Mouse (Mus musculus) splenic B cell, adult 2 months (primary cell): Measurements from ENCODE around the gene Galk2.
A peak's percentile ranks its signal among the peaks of the same experiment; 100 is the strongest.

Source experiments
- DNase-seq: peaks from one replicate; pipeline ENCODE4 v3.0.0-alpha.2; 2011; ENCODE audit warnings: low read depth, low spot score
- H3K27me3 ChIP-seq: 2 replicates; pipeline ENCODE4 v1.6.1; 2012; ENCODE audit warnings: mild to moderate bottlenecking, low read length, moderate library complexity, mixed read lengths; ENCODE audit not compliant: control insufficient read depth, poor library complexity, insufficient read depth, severe bottlenecking
- H3K36me3 ChIP-seq: 2 replicates; pipeline ENCODE4 v1.6.1; 2012; ENCODE audit warnings: mild to moderate bottlenecking, low read length, moderate library complexity, mixed read lengths; ENCODE audit not compliant: control insufficient read depth, poor library complexity, insufficient read depth, severe bottlenecking

Gene Galk2

DNA sequence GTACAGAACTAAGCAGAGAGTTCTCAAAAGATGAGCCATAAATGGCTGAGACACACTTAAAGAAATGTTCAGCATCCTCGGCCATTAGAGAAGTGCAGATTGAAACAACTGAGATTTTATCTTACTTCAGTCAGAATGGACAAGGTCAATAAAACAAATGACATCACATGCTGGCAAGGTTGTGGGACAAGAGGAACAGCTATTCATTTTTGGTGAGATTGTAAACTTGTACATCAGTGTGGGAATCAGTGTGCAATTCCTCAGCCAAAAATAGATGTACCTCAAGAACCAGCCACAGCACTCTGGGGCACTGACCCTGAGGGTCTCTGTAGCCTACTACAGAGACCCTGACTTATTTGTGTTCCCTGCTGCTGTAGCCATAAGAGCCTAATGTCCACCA is 84.4 kb downstream of the Galk2 start:
- Histone ChIP-seq H3K27me3 (no peaks in the 10 kb centered on the region), H3K36me3 (no peaks in the 10 kb centered on the region)
- no peak for DNase-seq

DNA sequence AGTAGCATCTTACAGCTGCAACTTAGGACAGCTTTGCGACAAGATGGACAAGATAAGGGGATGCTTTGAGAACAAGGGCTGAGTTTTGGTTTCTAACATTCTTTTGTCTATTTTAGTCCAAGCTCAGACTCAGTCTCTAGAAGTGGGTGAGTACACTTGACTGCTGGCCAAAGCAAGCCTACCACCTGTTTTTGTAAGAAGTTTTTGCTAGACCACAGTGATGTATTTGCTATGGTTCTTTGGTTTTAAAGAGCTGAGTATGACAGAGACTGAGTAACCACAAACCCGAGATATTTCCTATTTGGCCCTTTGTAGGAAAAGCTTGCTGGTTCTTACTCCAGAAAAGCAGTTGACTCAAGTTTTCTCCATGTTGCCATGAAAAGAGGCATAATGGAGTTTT is 89.3 kb downstream of the Galk2 start:
- no peak for DNase-seq
- H3K36me3 ChIP-seq: peaks cover 5% of the 10 kb centered on the region; the same call in 1 of the 2 replicates
- H3K27me3 ChIP-seq: no peaks in the 10 kb centered on the region

DNA sequence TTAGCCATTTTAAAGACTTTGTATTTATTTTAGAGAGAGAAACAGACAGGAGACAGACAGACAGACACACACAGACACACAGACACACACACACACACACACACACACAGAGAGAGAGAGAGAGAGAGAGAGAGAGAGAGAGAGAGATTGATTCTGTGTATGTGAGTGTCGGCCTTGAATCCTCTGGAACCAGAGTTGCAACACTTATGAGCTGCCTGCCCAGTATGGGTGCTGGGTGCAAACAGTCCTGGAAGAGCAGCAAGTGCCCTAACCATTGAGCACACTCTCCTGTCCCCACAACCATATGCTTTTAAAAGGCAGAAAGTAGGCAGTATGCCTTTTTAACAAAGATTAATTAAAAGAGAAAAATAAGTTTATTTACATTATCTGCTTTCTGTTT is 109.9 kb downstream of the Galk2 start:
- Histone ChIP-seq H3K36me3 (no peaks in the 10 kb centered on the region), H3K27me3 (no peaks in the 10 kb centered on the region)
- DNase-seq: no peak

- no peak for DNase-seq
- Histone ChIP-seq H3K27me3 (no peaks in the 10 kb centered on the region), H3K36me3 (0 out of 2 replicates have a peak, but pooled peaks cover 3% of the 10 kb centered on the region)
Observed at GRCm38 (mm10) chr2:125973207-125973606, 114.3 kb downstream of the Galk2 start.

- Histone ChIP-seq H3K36me3 (peaks cover 5% of the 10 kb centered on the region; the same call in 1 of the 2 replicates), H3K27me3 (no peaks in the 10 kb centered on the region)
- no peak for DNase-seq
Observed at GRCm38 (mm10) chr2:125975206-125975605, 116.3 kb downstream of the Galk2 start.

- peaks cover 5% of the 10 kb centered on the region; the same call in 1 of the 2 replicates for H3K36me3 ChIP-seq
- DNase-seq: no peak
- H3K27me3 ChIP-seq: no peaks in the 10 kb centered on the region
Observed at GRCm38 (mm10) chr2:125975808-125976345, 117.0 kb downstream of the Galk2 start.

- no peaks in the 10 kb centered on the region for H3K36me3 ChIP-seq
- DNase-seq: no peak
Observed at GRCm38 (mm10) chr2:126002291-126002690, 143.4 kb downstream of the Galk2 start.

DNA sequence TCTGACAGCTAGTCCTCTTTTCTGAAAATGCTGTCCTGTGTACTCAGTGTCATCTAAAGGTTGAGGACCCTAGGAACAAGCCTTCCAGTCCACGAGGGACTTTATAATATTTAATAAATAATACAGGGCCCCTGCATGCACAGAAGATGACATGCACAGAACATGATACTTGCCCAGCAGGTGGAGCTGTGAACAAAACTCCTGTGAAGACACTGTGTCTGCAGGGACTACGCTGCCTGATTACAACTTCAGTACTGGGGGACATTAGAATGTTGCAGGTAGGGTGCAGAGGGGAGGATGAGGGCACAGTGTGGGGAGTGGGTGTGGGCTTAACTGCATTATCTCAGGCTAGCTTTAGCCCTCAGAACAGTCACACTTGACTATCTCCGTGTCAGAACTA is 147.2 kb downstream of the Galk2 start:
- Histone ChIP-seq H3K27me3 (no peaks in the 10 kb centered on the region), H3K36me3 (no peaks in the 10 kb centered on the region)
- peak; percentile 47 for DNase-seq

More at GRCm38 (mm10) chr2:126002291-126002690, 143.4 kb downstream of the Galk2 start:
- H3K27me3 ChIP-seq: no peaks in the 10 kb centered on the region

- Histone ChIP-seq H3K27me3 (no peaks in the 10 kb centered on the region), H3K36me3 (no peaks in the 10 kb centered on the region)
- DNase-seq: no peak
Observed at GRCm38 (mm10) chr2:126006742-126007141, 147.8 kb downstream of the Galk2 start.

DNA sequence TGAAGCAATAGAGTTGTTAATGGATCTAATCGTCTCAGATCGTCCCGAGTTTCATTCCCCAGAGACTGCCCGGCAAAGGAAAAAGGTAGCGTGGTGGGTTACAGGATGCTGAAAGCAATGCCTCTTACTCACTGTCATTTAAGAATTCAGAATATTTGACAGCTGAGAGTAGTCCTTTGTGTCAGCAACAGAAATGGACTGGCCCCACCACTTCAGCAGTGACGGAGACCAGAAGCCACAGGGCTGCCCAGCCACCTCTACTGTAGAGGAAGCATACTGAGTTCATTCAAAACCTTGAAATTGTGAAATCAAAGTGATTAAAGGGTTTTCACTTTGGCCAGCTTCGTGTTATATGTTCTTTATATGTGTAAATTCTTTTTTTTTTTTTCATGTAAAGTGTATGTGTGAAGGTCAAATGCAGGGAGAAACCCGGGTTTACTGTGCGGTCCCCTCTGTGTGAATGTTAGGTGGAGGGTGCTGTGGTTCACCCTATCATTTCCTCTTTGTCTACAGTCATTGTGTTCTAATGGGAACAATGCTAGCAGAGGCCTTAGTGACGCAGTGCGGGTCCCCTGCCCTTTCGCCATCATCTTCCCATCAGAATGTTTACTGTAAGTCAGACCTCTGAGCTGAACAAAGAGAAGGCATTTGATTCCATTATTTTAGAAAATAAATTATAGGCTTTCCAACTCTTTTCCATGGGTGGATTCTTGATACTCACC is 156.2 kb downstream of the Galk2 start:
- H3K36me3 ChIP-seq: no peaks in the 10 kb centered on the region

GRCm38 (mm10) chr2:126015763-126016473 is 157.0 kb downstream of the Galk2 start:
- H3K36me3 ChIP-seq: no peaks in the 10 kb centered on the region
- no peaks in the 10 kb centered on the region for H3K27me3 ChIP-seq
- no peak for DNase-seq

More for the DNA sequence above, 156.2 kb downstream of the Galk2 start:
- DNase-seq: no peak
- no peaks in the 10 kb centered on the region for H3K27me3 ChIP-seq

DNA sequence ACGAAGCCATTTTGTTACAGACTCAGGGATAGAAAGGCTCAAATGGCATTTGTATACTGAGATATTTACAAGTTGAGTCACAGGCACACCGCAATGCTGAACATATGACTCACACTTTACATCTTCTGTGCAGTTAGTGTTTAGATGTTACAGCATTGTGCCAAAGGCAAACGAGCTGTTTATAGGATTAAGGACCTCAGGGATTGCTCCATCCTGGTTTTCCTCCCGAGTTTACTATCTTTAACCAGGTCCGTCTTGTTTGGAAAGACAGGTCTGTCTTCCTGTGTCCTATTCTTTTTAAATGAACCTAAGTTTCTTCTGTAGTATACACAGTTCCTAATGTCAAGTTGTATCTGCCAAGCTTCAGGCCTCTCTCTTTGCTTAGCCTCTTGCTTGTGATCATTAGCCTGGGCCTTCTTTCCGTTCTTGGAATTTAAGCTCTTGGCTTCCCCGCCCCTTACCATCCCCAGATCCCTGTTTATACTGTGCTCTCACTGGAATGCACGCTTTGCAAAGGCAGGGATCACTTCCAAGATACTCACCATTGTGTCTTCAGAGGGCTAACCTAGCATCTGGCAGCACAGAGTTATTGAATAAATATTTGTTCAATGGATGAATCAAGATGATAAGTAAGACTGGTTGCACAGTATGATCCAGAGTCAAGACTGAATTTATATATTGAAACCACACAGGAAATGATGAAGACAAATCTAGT is 172.4 kb downstream of the Galk2 start:
- no peaks in the 10 kb centered on the region for H3K27me3 ChIP-seq
- H3K36me3 ChIP-seq: no peaks in the 10 kb centered on the region
- no peak for DNase-seq

GRCm38 (mm10) chr2:126033114-126033972 is 174.4 kb downstream of the Galk2 start:
- Histone ChIP-seq H3K36me3 (no peaks in the 10 kb centered on the region), H3K27me3 (no peaks in the 10 kb centered on the region)
- DNase-seq: no peak
